Mouse (Mus musculus) neural tube, embryonic 14.5 days (tissue): ENCODE results near the gene Tsks. TPM values are rescaled to one million over a fixed set of nuclear protein-coding genes. Genes with fewer than 3 reads are reported as not detected.

Source experiments
- ATAC-seq: fragments of 200-750 bp; cut with Nextera tagmentation; 2 replicates; pipeline ENCODE4 v1.8.0; 2017; ENCODE audit warnings: low read depth, mild to moderate bottlenecking, moderate TSS enrichment, moderate library complexity
- H3K27ac ChIP-seq: fragments of 300-500 bp; sonication (generic); 2 replicates; pipeline ENCODE4 v1.5.1; 2014; ENCODE audit warnings: low read depth, mild to moderate bottlenecking, control low read depth, low read length, moderate library complexity, mixed read lengths
- H3K27me3 ChIP-seq: fragments of 300-500 bp; sonication (generic); 2 replicates; pipeline ENCODE4 v1.6.1; 2014; ENCODE audit warnings: low read length; ENCODE audit not compliant: control insufficient read depth, insufficient read depth
- H3K36me3 ChIP-seq: fragments of 300-500 bp; sonication (generic); 2 replicates; pipeline ENCODE4 v1.6.1; 2014; ENCODE audit warnings: low read length, mixed read lengths; ENCODE audit not compliant: control insufficient read depth, insufficient read depth
- H3K4me1 ChIP-seq: fragments of 300-500 bp; sonication (generic); 2 replicates; pipeline ENCODE4 v1.6.1; 2014; ENCODE audit warnings: low read length; ENCODE audit not compliant: control insufficient read depth, insufficient read depth
- H3K4me2 ChIP-seq: fragments of 300-500 bp; sonication (generic); 2 replicates; pipeline ENCODE4 v1.6.1; 2014; ENCODE audit warnings: mild to moderate bottlenecking, low read depth, low read length, control low read depth
- H3K4me3 ChIP-seq: fragments of 300-500 bp; sonication (generic); 2 replicates; pipeline ENCODE4 v1.5.1; 2014; ENCODE audit warnings: low read depth, low read length, control low read depth, mixed read lengths
- H3K9ac ChIP-seq: fragments of 300-500 bp; sonication (generic); replicated peaks from 2 replicates; pipeline ENCODE4 v1.6.1; 2014; ENCODE audit warnings: low read depth, mild to moderate bottlenecking, control low read depth, low read length, mixed read lengths
- H3K9me3 ChIP-seq: fragments of 300-500 bp; sonication (generic); 2 replicates; pipeline ENCODE4 v1.6.1; 2016; ENCODE audit warnings: low read length; ENCODE audit not compliant: control insufficient read depth
- WGBS: fragments of 180-500 bp; shearing (Covaris S2); extraction: QIAGEN DNeasy Blood & Tissue Kit; methylation state at CpG from one replicate; pipeline ENCODE4 v1.1.7; 2014; 5-methylcytosine and 5-hydroxymethylcytosine counted together
- polyA plus RNA-seq: library from polyadenylated mRNA; unstranded; fragments of >200 nt; fragmentation: Nextera tagmentation; extraction: Ambion mirVana; gene quantifications from 2 replicates; pipeline ENCODE4 v1.2.1, GENCODE M21; 2014

The Tsks gene
- polyA plus RNA-seq, 1 experiment from 2014 or later, result 0.11 TPM

DNA sequence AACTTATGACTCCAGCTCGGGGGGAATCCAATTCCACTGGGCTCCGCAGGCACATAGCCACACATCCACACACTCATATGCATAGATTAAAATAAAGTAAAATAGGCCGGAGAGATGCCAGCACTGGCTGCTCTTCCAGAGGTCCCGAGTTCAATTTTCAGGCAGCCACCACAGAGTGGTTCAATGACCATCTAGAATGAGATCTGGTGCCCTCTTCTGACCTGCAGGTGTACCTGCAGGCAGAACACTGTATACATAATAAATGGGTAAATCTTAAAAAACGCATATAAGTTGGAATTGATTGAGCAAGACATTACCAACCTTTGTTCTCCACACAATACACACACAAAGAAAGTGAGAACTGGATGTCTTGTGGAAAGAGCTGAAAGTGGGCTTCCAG lies 12.6 kb downstream of the Tsks start:
- Histone ChIP-seq H3K36me3 (peaks cover 9% of the 10 kb centered on the region), H3K4me1 (0 out of 2 replicates have a peak, but pooled peaks cover 5% of the 10 kb centered on the region), H3K27ac (no peak overlapping the region), H3K27me3 (peaks cover 10% of the 10 kb centered on the region), H3K4me3 (no peak overlapping the region), H3K4me2 (no peak overlapping the region), H3K9me3 (no peaks in the 10 kb centered on the region), H3K9ac (no peak overlapping the region)
- no peak for ATAC-seq
- WGBS, result 60% methylated on average over 5 of the region's 5 CpGs

DNA sequence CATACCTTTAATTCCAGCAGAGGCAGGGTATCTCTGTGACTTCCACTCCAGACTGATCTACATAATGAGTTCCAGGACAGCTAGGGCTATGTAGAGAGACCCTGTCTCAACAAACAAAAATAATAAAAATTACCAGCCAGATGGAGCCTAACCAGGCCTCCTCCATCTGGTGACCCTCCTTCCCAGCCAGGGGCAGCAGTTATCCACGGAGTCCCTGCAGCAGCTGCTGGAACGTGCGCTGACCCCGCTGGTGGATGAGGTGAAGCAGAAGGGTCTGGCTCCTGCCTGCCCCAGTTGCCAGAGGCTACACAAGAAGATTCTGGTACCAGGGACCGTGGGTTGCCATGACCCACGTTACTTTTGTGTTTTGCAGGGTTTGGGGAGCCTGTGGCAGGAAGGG lies 13.3 kb downstream of the Tsks start:
- WGBS, result 48% methylated on average over 6 of the region's 6 CpGs
- no peak overlapping the region for H3K4me2 ChIP-seq
- peak overlapping the region; percentile 48 for H3K27ac ChIP-seq
- H3K4me1 ChIP-seq, result 0 out of 2 replicates have a peak, but pooled peaks cover 5% of the 10 kb centered on the region
- peaks cover 10% of the 10 kb centered on the region for H3K27me3 ChIP-seq
- peaks cover 16% of the 10 kb centered on the region for H3K36me3 ChIP-seq
- H3K9ac ChIP-seq, result no peak overlapping the region
- no peak for ATAC-seq
- no peaks in the 10 kb centered on the region for H3K9me3 ChIP-seq
- H3K4me3 ChIP-seq, result no peak overlapping the region

DNA sequence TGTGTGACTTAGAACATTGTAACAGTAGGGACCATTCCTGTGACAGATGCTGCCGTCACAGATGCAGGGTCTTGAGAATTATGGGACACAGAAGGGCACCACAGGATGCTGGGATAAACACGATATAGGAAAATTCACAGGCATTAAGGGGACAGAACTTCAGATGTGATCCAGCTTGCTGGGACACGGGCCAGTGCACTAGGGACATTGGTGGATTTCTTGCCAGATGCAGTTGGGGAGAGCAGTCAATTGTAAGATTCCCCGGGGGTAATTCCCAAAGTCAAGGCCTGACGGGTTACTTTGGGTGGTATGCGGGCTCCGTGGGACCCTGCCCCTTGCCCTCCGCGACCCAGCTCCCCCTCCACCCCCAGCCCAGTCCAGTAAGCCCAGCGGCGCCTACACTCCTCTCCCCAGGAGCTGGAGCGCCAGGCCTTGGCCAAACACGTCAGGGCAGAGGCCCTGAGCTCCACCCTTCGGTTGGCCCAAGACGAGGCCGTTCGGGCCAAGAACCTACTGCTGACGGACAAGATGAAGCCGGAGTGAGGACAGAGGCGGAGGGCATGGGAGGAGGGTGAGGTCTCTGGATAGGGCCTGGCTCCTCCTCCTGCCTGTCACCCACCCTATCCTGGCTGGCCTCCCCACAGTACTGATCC lies 14.3 kb downstream of the Tsks start:
- 70% methylated on average over 20 of the region's 20 CpGs for WGBS
- H3K4me1 ChIP-seq, result 0 out of 2 replicates have a peak, but pooled peaks cover 4% of the 10 kb centered on the region
- H3K27ac ChIP-seq, result no peak overlapping the region
- H3K9ac ChIP-seq, result 0 out of 2 replicates have a peak overlapping the region, but pooled peaks have one; percentile 7
- H3K4me2 ChIP-seq, result no peak overlapping the region
- no peak; the same call in 1 of the 2 replicates for ATAC-seq
- H3K27me3 ChIP-seq, result peaks cover 2% of the 10 kb centered on the region
- no peaks in the 10 kb centered on the region for H3K9me3 ChIP-seq
- peaks cover 23% of the 10 kb centered on the region for H3K36me3 ChIP-seq
- H3K4me3 ChIP-seq, result no peak overlapping the region

DNA sequence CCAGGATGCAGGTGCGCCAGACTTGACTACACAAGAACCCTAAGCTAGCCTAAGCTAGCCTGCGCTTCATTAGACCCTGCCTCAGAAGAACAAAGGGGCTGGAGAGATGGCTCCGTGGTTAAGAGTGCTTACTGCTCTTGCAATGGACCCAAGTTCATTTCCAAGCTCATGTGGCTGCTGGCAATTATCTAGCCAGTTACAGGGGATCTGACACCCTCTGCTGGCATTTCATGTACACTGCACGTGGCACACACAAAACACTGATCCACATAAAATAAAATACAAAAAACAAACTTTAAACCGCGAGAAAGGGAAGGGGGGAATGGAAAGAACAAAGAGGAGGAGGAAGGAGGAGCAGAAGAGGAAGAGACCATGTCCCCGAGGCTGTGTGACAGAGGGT lies 15.2 kb downstream of the Tsks start:
- H3K27ac ChIP-seq, result no peak overlapping the region
- no peak overlapping the region for H3K4me3 ChIP-seq
- H3K9me3 ChIP-seq, result no peaks in the 10 kb centered on the region
- 0 out of 2 replicates have a peak, but pooled peaks cover 2% of the 10 kb centered on the region for H3K4me1 ChIP-seq
- WGBS, result 56% methylated on average over 7 of the region's 7 CpGs
- no peak overlapping the region for H3K9ac ChIP-seq
- no peaks in the 10 kb centered on the region for H3K27me3 ChIP-seq
- ATAC-seq, result no peak
- peaks cover 28% of the 10 kb centered on the region for H3K36me3 ChIP-seq
- no peak overlapping the region for H3K4me2 ChIP-seq

DNA sequence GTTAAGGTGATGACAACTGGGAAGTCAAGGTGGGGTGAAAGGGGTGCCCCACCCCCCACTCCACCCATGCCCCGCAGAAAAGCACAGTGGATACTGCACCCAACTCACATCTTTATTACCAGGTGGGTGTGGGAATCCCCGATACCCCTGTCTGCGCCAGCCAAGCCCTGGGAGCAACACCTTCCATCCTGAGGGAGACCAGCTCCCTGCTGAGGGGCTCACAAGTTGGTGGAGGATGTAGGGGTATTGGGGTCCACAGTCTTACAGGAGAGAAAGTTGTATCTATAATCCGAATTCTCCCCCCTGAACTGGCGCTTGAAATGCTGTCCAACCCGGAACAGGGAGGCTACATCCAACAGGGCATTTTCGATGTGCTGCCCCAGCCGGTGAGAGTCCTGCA lies 16.3 kb downstream of the Tsks start:
- Histone ChIP-seq H3K27ac (no peak overlapping the region), H3K9me3 (no peaks in the 10 kb centered on the region), H3K4me1 (0 out of 2 replicates have a peak, but pooled peaks cover 2% of the 10 kb centered on the region), H3K4me3 (no peak overlapping the region), H3K4me2 (no peak overlapping the region), H3K36me3 (peaks cover 32% of the 10 kb centered on the region), H3K9ac (no peak overlapping the region), H3K27me3 (no peaks in the 10 kb centered on the region)
- WGBS, result 93% methylated on average over 8 of the region's 8 CpGs
- ATAC-seq, result no peak

DNA sequence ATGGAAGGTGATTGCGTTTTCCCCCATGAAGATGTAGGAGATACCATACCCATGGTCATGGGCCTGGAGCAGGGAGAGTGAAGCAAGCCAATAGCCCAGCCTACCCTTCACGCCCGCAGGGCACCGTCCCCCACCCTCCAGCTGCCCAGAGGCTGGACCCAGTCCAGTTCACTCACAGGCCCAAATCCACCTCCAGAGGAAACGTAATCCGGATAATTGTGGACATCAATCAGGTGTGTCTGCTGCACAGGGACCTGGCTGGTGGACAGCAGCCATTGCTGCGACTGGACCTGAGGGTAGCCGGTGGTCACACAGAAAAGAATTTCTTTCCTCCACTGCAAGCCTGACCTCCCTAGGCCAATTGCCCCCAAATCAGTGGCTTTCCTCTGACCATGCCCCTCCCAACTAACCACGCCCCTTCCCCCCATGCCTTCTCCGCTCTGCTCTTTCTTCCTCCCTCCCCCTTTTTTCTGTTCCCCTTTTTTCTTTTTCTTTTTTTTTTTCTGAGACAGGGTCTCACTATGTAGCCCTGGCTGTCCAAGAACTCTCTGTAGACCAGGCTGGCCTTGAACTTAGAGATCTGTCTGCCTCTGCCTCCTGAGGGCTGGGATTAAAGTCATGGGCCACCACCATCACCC lies 17.0 kb downstream of the Tsks start:
- Histone ChIP-seq H3K4me2 (no peak overlapping the region), H3K4me3 (no peak overlapping the region), H3K27ac (no peak overlapping the region), H3K9me3 (no peaks in the 10 kb centered on the region), H3K27me3 (no peaks in the 10 kb centered on the region), H3K4me1 (0 out of 2 replicates have a peak, but pooled peaks cover 2% of the 10 kb centered on the region), H3K9ac (no peak overlapping the region), H3K36me3 (peaks cover 32% of the 10 kb centered on the region)
- no peak for ATAC-seq
- 92% methylated on average over 10 of the region's 10 CpGs for WGBS

DNA sequence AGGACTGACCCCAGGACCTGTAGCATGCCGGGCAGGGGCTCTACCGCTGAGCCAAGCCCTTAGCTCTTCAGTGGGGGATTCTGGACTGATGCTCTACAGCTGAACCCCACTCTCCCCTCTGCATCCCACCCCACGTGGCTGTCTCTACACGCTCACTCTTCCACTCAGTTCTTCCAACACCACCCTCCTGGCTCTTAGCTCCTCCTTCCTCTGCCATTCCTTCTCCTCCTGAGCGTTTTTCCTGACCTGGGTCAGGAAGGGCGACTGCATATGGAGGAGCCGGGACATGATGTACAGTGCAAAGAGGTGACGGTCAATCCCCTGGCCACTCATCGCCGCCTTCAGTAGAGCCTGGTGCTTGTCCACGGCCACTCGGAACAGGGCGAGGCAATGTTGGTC lies 17.5 kb downstream of the Tsks start:
- H3K4me3 ChIP-seq, result no peak overlapping the region
- no peaks in the 10 kb centered on the region for H3K9me3 ChIP-seq
- no peak overlapping the region for H3K4me2 ChIP-seq
- H3K27ac ChIP-seq, result no peak overlapping the region
- H3K27me3 ChIP-seq, result no peaks in the 10 kb centered on the region
- ATAC-seq, result no peak
- H3K36me3 ChIP-seq, result peaks cover 32% of the 10 kb centered on the region
- 92% methylated on average over 13 of the region's 13 CpGs for WGBS
- no peak overlapping the region for H3K9ac ChIP-seq
- H3K4me1 ChIP-seq, result 0 out of 2 replicates have a peak, but pooled peaks cover 2% of the 10 kb centered on the region

DNA sequence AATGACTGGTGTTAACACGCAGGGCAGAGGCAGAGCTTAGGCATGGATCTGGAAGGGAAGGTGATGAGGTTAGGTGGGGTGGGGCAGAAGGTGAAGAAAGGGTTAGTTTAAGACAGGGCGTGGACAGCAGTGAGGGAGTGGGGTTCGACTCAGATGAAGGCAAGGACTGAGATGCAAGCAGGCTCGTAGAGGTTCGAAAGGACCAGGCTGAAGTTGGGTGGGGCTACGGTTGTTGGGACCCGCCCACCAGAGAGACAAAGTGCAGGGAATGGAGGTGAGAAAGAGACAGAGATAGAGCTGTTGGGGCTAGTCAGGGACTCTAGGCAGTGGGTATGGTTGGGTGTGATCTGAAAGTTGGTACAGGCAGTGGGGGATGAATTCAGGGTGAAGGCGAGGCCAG lies 19.3 kb downstream of the Tsks start:
- H3K4me3 ChIP-seq, result no peak overlapping the region
- no peak overlapping the region for H3K4me2 ChIP-seq
- WGBS, result 85% methylated on average over 8 of the region's 8 CpGs
- H3K27ac ChIP-seq, result no peak overlapping the region
- ATAC-seq, result no peak
- H3K9me3 ChIP-seq, result no peaks in the 10 kb centered on the region
- H3K36me3 ChIP-seq, result peaks cover 39% of the 10 kb centered on the region
- no peak overlapping the region for H3K9ac ChIP-seq
- no peaks in the 10 kb centered on the region for H3K4me1 ChIP-seq
- H3K27me3 ChIP-seq, result no peaks in the 10 kb centered on the region

DNA sequence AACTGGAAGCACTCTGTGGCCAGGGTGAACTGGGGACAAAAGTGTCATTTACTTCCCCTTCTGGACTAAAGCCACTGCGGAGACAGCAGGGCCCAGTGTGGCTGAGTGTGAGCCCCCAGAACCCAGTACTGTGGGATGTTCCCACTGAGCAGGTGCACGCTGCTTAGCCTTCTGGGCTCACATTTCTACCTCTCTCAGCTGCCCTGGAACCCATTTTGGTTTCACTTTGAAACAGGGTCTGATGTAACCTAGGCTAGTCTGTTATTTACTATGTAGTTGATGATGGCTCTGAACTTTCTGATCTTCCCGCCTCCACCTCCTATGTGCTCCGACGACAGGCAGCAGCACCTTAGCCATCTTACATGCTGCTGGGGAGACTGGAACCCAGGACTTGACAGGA lies 19.8 kb downstream of the Tsks start:
- 95% methylated on average over 5 of the region's 5 CpGs for WGBS
- Histone ChIP-seq H3K9me3 (no peaks in the 10 kb centered on the region), H3K4me1 (no peaks in the 10 kb centered on the region), H3K9ac (no peak overlapping the region), H3K4me3 (no peak overlapping the region), H3K4me2 (no peak overlapping the region), H3K27ac (no peak overlapping the region), H3K36me3 (peaks cover 39% of the 10 kb centered on the region), H3K27me3 (no peaks in the 10 kb centered on the region)
- ATAC-seq, result no peak
